Comparison of ENCODE assay signal across 8 mouse cellular contexts in the genomic region with DNA sequence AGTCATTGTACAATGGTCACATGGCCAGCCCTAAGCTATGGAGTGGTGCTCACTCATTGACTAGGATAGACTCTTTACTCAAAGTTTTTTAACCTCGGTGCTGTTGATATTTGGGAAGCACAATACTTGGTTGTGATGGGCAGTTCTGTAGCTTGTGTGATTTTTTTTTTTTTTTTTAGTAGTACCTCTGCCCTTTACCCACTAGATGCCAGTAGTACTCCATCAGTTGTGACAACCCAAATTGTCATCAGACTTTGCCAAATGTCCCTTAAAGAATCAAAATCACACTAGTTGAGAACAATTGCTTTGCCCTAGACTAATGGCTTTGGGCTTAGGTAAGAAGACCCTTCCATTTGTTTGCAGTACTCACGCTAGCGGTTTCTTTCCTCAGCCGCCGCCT. TPM values are rescaled to one million over a fixed set of nuclear protein-coding genes. Genes with fewer than 3 reads are reported as not detected.
A peak's percentile ranks its signal among the peaks of the same experiment; 100 is the strongest.
DNase-seq lines count a peak whose midpoint lies in the region; ATAC-seq and TF ChIP-seq lines count a peak whose summit lies in the region.

No protein-coding gene starts in this region.

- no peaks in the 10 kb centered on the region for H3K36me3 ChIP-seq in hindbrain, embryonic 10.5 days
- H3K36me3 ChIP-seq in hindbrain, embryonic 11.5 days (ENCODE audit: control insufficient read depth, insufficient read depth, low read length), result no peaks in the 10 kb centered on the region
- peaks cover 0 to 21% of the 10 kb centered on the region in 2 experiments; a peak in 3 of 4 replicates for H3K36me3 ChIP-seq in MEL (ENCODE audit: control insufficient read depth in 1 of 2, insufficient read depth in 2 of 2, low read length in 2 of 2)
- no peaks in the 10 kb centered on the region for H3K36me3 ChIP-seq in hindbrain, embryonic 12.5 days

- TF ChIP-seq CTCF in MEL (IDR thresholded peaks at IDR 0.05 in 2 of 3, conservative IDR thresholded peaks at IDR 0.05 in 1 of 3; ENCODE audit: control insufficient read depth in 1 of 3, insufficient read depth in 1 of 3, low read depth in 2 of 3, low read length in 3 of 3, poor library complexity in 1 of 3, severe bottlenecking in 1 of 3), result peak in 2 of 3 experiments; percentile 24 to 34; a peak in 3 of 6 replicates

- no peak for ATAC-seq in hindbrain, embryonic 11.5 days (ENCODE audit: low FRiP score)
- no peak for ATAC-seq in hindbrain, embryonic 12.5 days (ENCODE audit: low FRiP score)
- 0 out of 2 replicates have a peak, but pooled peaks have one; percentile 5 for ATAC-seq in megakaryocyte-erythroid progenitor cell, adult 5-6 weeks (replicated peaks; ENCODE audit: low FRiP score, low TSS enrichment, poor library complexity, severe bottlenecking)

- peak; percentile 37 for TF ChIP-seq RAD21 in MEL (IDR thresholded peaks at IDR 0.05; ENCODE audit: low read depth, low read length)

- H3K9ac ChIP-seq in hindbrain, embryonic 11.5 days (ENCODE audit: low read depth, low read length), result no peak overlapping the region
- H3K9ac ChIP-seq in MEL (ENCODE audit: control insufficient read depth, low read depth, low read length, poor library complexity, severe bottlenecking), result peak overlapping the region; percentile 79
- no peak overlapping the region for H3K9ac ChIP-seq in hindbrain, embryonic 12.5 days

- peaks cover 22% of the 10 kb centered on the region for H3K4me1 ChIP-seq in hindbrain, embryonic 10.5 days (replicated peaks)
- peaks cover 6% of the 10 kb centered on the region for H3K4me1 ChIP-seq in hindbrain, embryonic 11.5 days (replicated peaks; ENCODE audit: control insufficient read depth, insufficient read depth, low read length)
- peaks cover 0 to 22% of the 10 kb centered on the region in 2 experiments; a peak in 3 of 4 replicates for H3K4me1 ChIP-seq in MEL (ENCODE audit: control insufficient read depth in 1 of 2, insufficient read depth in 2 of 2, low read length in 2 of 2)
- peaks cover 19% of the 10 kb centered on the region for H3K4me1 ChIP-seq in hindbrain, embryonic 12.5 days

- H3K9me3 ChIP-seq in hindbrain, embryonic 10.5 days, result no peaks in the 10 kb centered on the region
- H3K9me3 ChIP-seq in hindbrain, embryonic 11.5 days (ENCODE audit: control insufficient read depth, low read length), result no peaks in the 10 kb centered on the region
- H3K9me3 ChIP-seq in MEL (replicated peaks; ENCODE audit: insufficient read depth, low read length), result no peaks in the 10 kb centered on the region
- H3K9me3 ChIP-seq in hindbrain, embryonic 12.5 days (replicated peaks), result no peaks in the 10 kb centered on the region

- TF ChIP-seq POLR2A in MEL (IDR thresholded peaks at IDR 0.05; ENCODE audit: control insufficient read depth in 1 of 2, insufficient read depth in 1 of 2, low read depth in 1 of 2, low read length in 2 of 2, poor library complexity in 1 of 2), result no peak

- H3K27ac ChIP-seq in hindbrain, embryonic 10.5 days, result no peak overlapping the region
- no peak overlapping the region for H3K27ac ChIP-seq in hindbrain, embryonic 11.5 days (ENCODE audit: low read depth, low read length)
- H3K27ac ChIP-seq in MEL (ENCODE audit: control insufficient read depth, low read depth, low read length), result no peak overlapping the region
- H3K27ac ChIP-seq in hindbrain, embryonic 12.5 days, result no peak overlapping the region

- H3K27me3 ChIP-seq in hindbrain, embryonic 10.5 days (ENCODE audit: insufficient read depth, poor library complexity, severe bottlenecking), result peaks cover 3% of the 10 kb centered on the region; the same call in 1 of the 2 replicates
- no peaks in the 10 kb centered on the region for H3K27me3 ChIP-seq in hindbrain, embryonic 11.5 days (ENCODE audit: control insufficient read depth, insufficient read depth, low read length)
- H3K27me3 ChIP-seq in MEL (ENCODE audit: control insufficient read depth in 1 of 2, insufficient read depth in 2 of 2, low read length in 2 of 2), result no peaks in the 10 kb centered on the region; a peak in 1 of 4 replicates
- no peaks in the 10 kb centered on the region for H3K27me3 ChIP-seq in hindbrain, embryonic 12.5 days

- peaks cover 58% of the 10 kb centered on the region for H3K79me2 ChIP-seq in MEL (ENCODE audit: control insufficient read depth, insufficient read depth, low read length, poor library complexity)

- peak overlapping the region; percentile 99 for H3K4me3 ChIP-seq in hindbrain, embryonic 10.5 days
- H3K4me3 ChIP-seq in hindbrain, embryonic 11.5 days (ENCODE audit: low read depth, low read length), result no peak overlapping the region
- peak overlapping the region; percentile 75 to 84 for H3K4me3 ChIP-seq in MEL (ENCODE audit: control insufficient read depth in 1 of 2, insufficient read depth in 1 of 2, low read depth in 2 of 2, low read length in 2 of 2)
- peak overlapping the region; percentile 84; the same call in 1 of the 2 replicates for H3K4me3 ChIP-seq in hindbrain, embryonic 12.5 days

- 90% methylated on average over 5 of the region's 5 CpGs for WGBS in hindbrain, embryonic 10.5 days
- WGBS in hindbrain, embryonic 11.5 days, result 87% methylated on average over 5 of the region's 5 CpGs
- WGBS in hindbrain, embryonic 12.5 days, result 95% methylated on average over 5 of the region's 5 CpGs

- no peak for DNase-seq in hindbrain, embryonic 10.5 days (ENCODE audit: low spot score)
- DNase-seq in hindbrain, embryonic 11.5 days (ENCODE audit: low spot score), result no peak
- peak; percentile 46 for DNase-seq in MEL (ENCODE audit: low read depth, low spot score)
- DNase-seq in spleen, postnatal 10 days (ENCODE audit: low spot score in 2 of 2), result no peak
- DNase-seq in lung, adult 18-20 months, result no peak
- DNase-seq in gastrocnemius, adult 18-20 months (ENCODE audit: low spot score), result no peak

- no peak overlapping the region; the same call in 1 of the 2 replicates for H3K4me2 ChIP-seq in hindbrain, embryonic 11.5 days (replicated peaks; ENCODE audit: low read depth, low read length)
- peak overlapping the region; percentile 81; the same call in 1 of the 2 replicates for H3K4me2 ChIP-seq in hindbrain, embryonic 12.5 days (replicated peaks)

- TF ChIP-seq EP300 in MEL (IDR thresholded peaks at IDR 0.05; ENCODE audit: low read depth in 1 of 2, low read length in 2 of 2), result no peak

TF ChIP-seq in MEL, 35 proteins besides CTCF, POLR2A, EP300 and RAD21:
- TF ChIP-seq JUND (IDR thresholded peaks at IDR 0.05; ENCODE audit: low read depth, low read length) (no peak), USF1 (IDR thresholded peaks at IDR 0.05; ENCODE audit: low read depth, low read length) (peak; percentile 66), UBTF (IDR thresholded peaks at IDR 0.05; ENCODE audit: borderline replicate concordance, insufficient read depth, low read depth, low read length) (no peak), CHD2 (IDR thresholded peaks at IDR 0.05; ENCODE audit: low read length) (no peak), SIN3A (IDR thresholded peaks at IDR 0.05; ENCODE audit: low read length) (no peak), MYB (IDR thresholded peaks at IDR 0.05; ENCODE audit: low read depth, low read length) (no peak), ZNF384 (IDR thresholded peaks at IDR 0.05; ENCODE audit: low read depth, low read length) (peak; percentile 90), GATA1 (IDR thresholded peaks at IDR 0.05; ENCODE audit: low read depth, low read length) (no peak), ZC3H11A (IDR thresholded peaks at IDR 0.05; ENCODE audit: low read depth, low read length) (no peak)

RNA-seq across cellular contexts. Expression of a gene that starts 1.5 kb away (rescaled TPM):
- polyA plus RNA-seq in hindbrain, embryonic 10.5 days (2016; fragmentation: Nextera tagmentation; extraction: Ambion mirVana), result 28.0 and 31.9 TPM in 2 replicates
- 32.3 and 35.3 TPM in 2 replicates for polyA plus RNA-seq in hindbrain, embryonic 11.5 days (2014; fragmentation: Nextera tagmentation; extraction: Ambion mirVana)
- total RNA-seq in MEL (2012; rRNA removed), result 31.1 and 31.7 TPM in 2 replicates
- polyA plus RNA-seq in MEL (2012; ENCODE audit: insufficient read depth in 1 of 2, insufficient read length in 2 of 2, low read depth in 1 of 2, low replicate concordance in 2 of 2, missing spikeins in 1 of 2), result 10 to 100 TPM in 1 of 2 experiments, not detected in 1; 86.0 TPM
- 29.5 and 29.7 TPM in 2 replicates for polyA plus RNA-seq in hindbrain, embryonic 12.5 days (2016; fragmentation: Nextera tagmentation; extraction: Ambion mirVana)
- 50.2 and 53.9 TPM in 2 replicates for total RNA-seq in megakaryocyte-erythroid progenitor cell, adult 5-6 weeks (2014; fragmentation: Nextera tagmentation)
- 19.8 and 23.7 TPM in 2 replicates for total RNA-seq in megakaryocyte-erythroid progenitor cell, adult 5-6 weeks (2017)
- 10 to 100 TPM; 19.7 to 20.7 TPM for total RNA-seq in gastrocnemius, adult 18-20 months (2021)
